Mouse (Mus musculus) MEL (cell line): ENCODE results near the gene Kansl1. TPM values are rescaled to one million over a fixed set of nuclear protein-coding genes. Genes with fewer than 3 reads are reported as not detected.

Experiments used
- DNase-seq: peaks from one replicate; pipeline ENCODE4 v3.0.0; 2011; ENCODE audit warnings: low read depth, low spot score
- H3K27ac ChIP-seq: 2 replicates; pipeline ENCODE4 v1.5.1; 2012; ENCODE audit warnings: low read depth, mild to moderate bottlenecking, control low read depth, low read length, moderate library complexity; ENCODE audit not compliant: control insufficient read depth
- H3K27me3 ChIP-seq, 2 experiments: fragments of 150-350 bp in 1 of 2; sonication (generic) in 1 of 2; 2 replicates each; pipeline ENCODE4 v1.6.1; 2012; ENCODE audit warnings: low read length in 2 of 2, mild to moderate bottlenecking in 2 of 2, improper control_type of control experiment in 1 of 2, moderate library complexity in 1 of 2; ENCODE audit not compliant: insufficient read depth in 2 of 2, control insufficient read depth in 1 of 2
- H3K36me3 ChIP-seq, 2 experiments: 2 replicates each; pipeline ENCODE4 v1.6.1; 2012 to 2014; ENCODE audit warnings: low read length in 2 of 2, improper control_type of control experiment in 1 of 2, inconsistent platforms in 1 of 2, mild to moderate bottlenecking in 1 of 2; ENCODE audit not compliant: insufficient read depth in 2 of 2, control insufficient read depth in 1 of 2
- H3K4me1 ChIP-seq, 2 experiments: fragments of 150-350 bp in 1 of 2; sonication (generic) in 1 of 2; 2 replicates each; pipeline ENCODE4 v1.6.1; 2012; ENCODE audit warnings: low read length in 2 of 2, improper control_type of control experiment in 1 of 2, mild to moderate bottlenecking in 1 of 2; ENCODE audit not compliant: insufficient read depth in 2 of 2, control insufficient read depth in 1 of 2
- H3K4me3 ChIP-seq, 2 experiments: fragments of 150-350 bp in 1 of 2; sonication (generic) in 1 of 2; 2 replicates each; pipeline ENCODE4 v1.5.1; 2012; ENCODE audit warnings: low read depth in 2 of 2, low read length in 2 of 2, mild to moderate bottlenecking in 2 of 2, moderate library complexity in 2 of 2, control low read depth in 1 of 2, improper control_type of control experiment in 1 of 2; ENCODE audit not compliant: control insufficient read depth in 1 of 2, insufficient read depth in 1 of 2
- H3K79me2 ChIP-seq: 2 replicates; pipeline ENCODE4 v1.6.1; 2012; ENCODE audit warnings: mild to moderate bottlenecking, low read length, moderate library complexity; ENCODE audit not compliant: control insufficient read depth, poor library complexity, insufficient read depth
- H3K9ac ChIP-seq: 2 replicates; pipeline ENCODE4 v1.6.1; 2012; ENCODE audit warnings: low read depth, mild to moderate bottlenecking, control low read depth, low read length, moderate library complexity; ENCODE audit not compliant: control insufficient read depth, poor library complexity, severe bottlenecking
- H3K9me3 ChIP-seq: fragments of 150-350 bp; sonication (generic); replicated peaks from 2 replicates; pipeline ENCODE4 v1.6.1; 2012; ENCODE audit warnings: mild to moderate bottlenecking, low read length, improper control_type of control experiment, moderate library complexity; ENCODE audit not compliant: insufficient read depth
- CHD1 ChIP-seq: IDR thresholded peaks from 2 replicates; pipeline ENCODE4 v1.6.1; 2012; ENCODE audit warnings: low read depth, mild to moderate bottlenecking, inconsistent platforms, low read length, improper control_type of control experiment
- CTCF ChIP-seq, 3 experiments: IDR thresholded peaks in 2 of 3; conservative IDR thresholded peaks in 1 of 3; 2 replicates each; pipeline ENCODE4 v1.5.1; 2011 to 2012; ENCODE audit warnings: low read length in 3 of 3, low read depth in 2 of 3, mild to moderate bottlenecking in 2 of 3, improper control_type of control experiment in 1 of 3, inconsistent platforms in 1 of 3, mixed read lengths in 1 of 3, moderate library complexity in 1 of 3; ENCODE audit not compliant: control insufficient read depth in 1 of 3, insufficient read depth in 1 of 3, poor library complexity in 1 of 3, severe bottlenecking in 1 of 3
- EP300 ChIP-seq, 2 experiments: IDR thresholded peaks; 2 replicates each; pipeline ENCODE4 v1.6.1; 2011; ENCODE audit warnings: improper control_type of control experiment in 2 of 2, low read length in 2 of 2, low read depth in 1 of 2, mild to moderate bottlenecking in 1 of 2
- HCFC1 ChIP-seq: IDR thresholded peaks from 2 replicates; pipeline ENCODE4 v1.6.1; 2012; ENCODE audit warnings: low read depth, mild to moderate bottlenecking, inconsistent platforms, low read length, improper control_type of control experiment, moderate library complexity
- JUND ChIP-seq: IDR thresholded peaks from 2 replicates; pipeline ENCODE4 v1.6.1; 2011; ENCODE audit warnings: low read depth, mild to moderate bottlenecking, improper control_type of control experiment, low read length
- KAT2A ChIP-seq: conservative IDR thresholded peaks from 2 replicates; pipeline ENCODE4 v1.6.1; 2012; ENCODE audit warnings: low read depth, low read length, improper control_type of control experiment, inconsistent platforms
- MAX ChIP-seq: IDR thresholded peaks from 2 replicates; pipeline ENCODE4 v1.6.1; 2011; ENCODE audit warnings: low read length, improper control_type of control experiment
- MAZ ChIP-seq: IDR thresholded peaks from 2 replicates; pipeline ENCODE4 v1.6.1; 2012; ENCODE audit warnings: low read depth, mild to moderate bottlenecking, inconsistent platforms, low read length, improper control_type of control experiment
- MXI1 ChIP-seq: IDR thresholded peaks from 2 replicates; pipeline ENCODE4 v1.6.1; 2011; ENCODE audit warnings: mild to moderate bottlenecking, low read depth, low read length, improper control_type of control experiment
- POLR2A ChIP-seq, 2 experiments: IDR thresholded peaks; 2 replicates each; pipeline ENCODE4 v1.6.1; 2011 to 2012; ENCODE audit warnings: low read length in 2 of 2, mild to moderate bottlenecking in 2 of 2, control low read depth in 1 of 2, improper control_type of control experiment in 1 of 2, low read depth in 1 of 2, moderate library complexity in 1 of 2; ENCODE audit not compliant: control insufficient read depth in 1 of 2, insufficient read depth in 1 of 2, poor library complexity in 1 of 2
- RAD21 ChIP-seq: IDR thresholded peaks from 2 replicates; pipeline ENCODE4 v1.6.1; 2011; ENCODE audit warnings: mild to moderate bottlenecking, low read depth, low read length, improper control_type of control experiment
- RCOR1 ChIP-seq: IDR thresholded peaks from 2 replicates; pipeline ENCODE4 v1.6.1; 2012; ENCODE audit warnings: low read depth, mild to moderate bottlenecking, inconsistent platforms, low read length, improper control_type of control experiment
- SMC3 ChIP-seq: IDR thresholded peaks from 2 replicates; pipeline ENCODE4 v1.6.1; 2011; ENCODE audit warnings: low read depth, low read length, improper control_type of control experiment
- TAL1 ChIP-seq: IDR thresholded peaks from 2 replicates; pipeline ENCODE4 v1.6.1; 2012; ENCODE audit warnings: mild to moderate bottlenecking, inconsistent platforms, low read length, moderate library complexity, mixed read lengths
- TBP ChIP-seq: IDR thresholded peaks from 2 replicates; pipeline ENCODE4 v1.8.0; 2011; ENCODE audit warnings: low read depth, low read length, improper control_type of control experiment
- TCF12 ChIP-seq: IDR thresholded peaks from 2 replicates; pipeline ENCODE4 v1.6.1; 2014; ENCODE audit warnings: low read depth, mild to moderate bottlenecking, inconsistent platforms, low read length, improper control_type of control experiment, moderate library complexity
- UBTF ChIP-seq: IDR thresholded peaks from 2 replicates; pipeline ENCODE4 v1.6.1; 2012; ENCODE audit warnings: low read depth, mild to moderate bottlenecking, inconsistent platforms, low read length, improper control_type of control experiment, moderate library complexity, borderline replicate concordance; ENCODE audit not compliant: insufficient read depth
- USF1 ChIP-seq: IDR thresholded peaks from 2 replicates; pipeline ENCODE4 v1.6.1; 2014; ENCODE audit warnings: low read depth, mild to moderate bottlenecking, inconsistent platforms, low read length, improper control_type of control experiment, moderate library complexity
- ZC3H11A ChIP-seq: IDR thresholded peaks from 2 replicates; pipeline ENCODE4 v1.6.1; 2012; ENCODE audit warnings: low read depth, mild to moderate bottlenecking, inconsistent platforms, low read length, improper control_type of control experiment
- ZMIZ1 ChIP-seq: IDR thresholded peaks from 2 replicates; pipeline ENCODE4 v1.6.1; 2012; ENCODE audit warnings: low read depth, mild to moderate bottlenecking, inconsistent platforms, low read length, improper control_type of control experiment, moderate library complexity
- polyA plus RNA-seq, 2 experiments: library from polyadenylated mRNA; stranded (reverse) in 1 of 2; unstranded in 1 of 2; fragments of >175 nt in 1 of 2; fragments of >200 nt in 1 of 2; gene quantifications; 2 replicates each; pipeline versions ENCODE4 v1.2.1 to v1.2.4; 2012; ENCODE audit warnings: low replicate concordance in 2 of 2, low read depth in 1 of 2; ENCODE audit not compliant: insufficient read length in 2 of 2, insufficient read depth in 1 of 2, missing spikeins in 1 of 2
- total RNA-seq: library from RNA; depleted of rRNA; stranded (reverse); fragments of 300-350 nt; gene quantifications from 2 replicates; pipeline ENCODE4 v1.2.3, GENCODE M21; 2012; rRNA removed

Kansl1 gene
- 14.9 and 17.1 TPM in 2 replicates for total RNA-seq
- polyA plus RNA-seq = 10 to 100 TPM; 56.4 to 76.3 TPM

- no peak for TF ChIP-seq EP300 (IDR thresholded peaks at IDR 0.05; ENCODE audit: low read depth in 1 of 2, low read length in 2 of 2)
- no peak for TF ChIP-seq MAX
- no peak for TF ChIP-seq JUND
- TF ChIP-seq TBP = no peak
- TF ChIP-seq ZMIZ1 = no peak
- TF ChIP-seq HCFC1 = no peak
- no peak for TF ChIP-seq CHD1
- TF ChIP-seq MXI1 = no peak
- H3K9me3 ChIP-seq = no peaks in the 10 kb centered on the region
- H3K4me3 ChIP-seq = peak within 1 kb of the TSS; percentile 73 to 88
- H3K79me2 ChIP-seq = peaks cover 14% of the 10 kb centered on the region
- peaks cover 3 to 5% of the 10 kb centered on the region in 2 experiments for H3K4me1 ChIP-seq
- peak within 1 kb of the TSS; percentile 80 for H3K9ac ChIP-seq
- H3K36me3 ChIP-seq = peaks cover 0 to 23% of the 10 kb centered on the region in 2 experiments
- DNase-seq = no peak
- H3K27me3 ChIP-seq = peaks cover 0 to 6% of the 10 kb centered on the region in 2 experiments; a peak in 3 of 4 replicates
- peak within 1 kb of the TSS; percentile 31; the same call in 1 of the 2 replicates for H3K27ac ChIP-seq
These were observed at the start of gene Kansl1 for GRCm38 (mm10) chr11:104468751-104469268. Gene Kansl1 (minus strand): TSS chr11:104468861.

GRCm38 (mm10) chr11:104512436-104512835 lies 43.8 kb upstream of the Kansl1 start:
- DNase-seq = no peak
- no peaks in the 10 kb centered on the region for H3K4me1 ChIP-seq
- H3K9me3 ChIP-seq = no peaks in the 10 kb centered on the region
- no peak for TF ChIP-seq TAL1
- TF ChIP-seq KAT2A = no peak
- no peak for TF ChIP-seq UBTF
- TF ChIP-seq POLR2A (IDR thresholded peaks at IDR 0.05; ENCODE audit: control insufficient read depth in 1 of 2, insufficient read depth in 1 of 2, low read depth in 1 of 2, low read length in 2 of 2, poor library complexity in 1 of 2) = no peak
- TF ChIP-seq RCOR1 = no peak
- TF ChIP-seq USF1 = no peak
- H3K27ac ChIP-seq = no peak overlapping the region
- H3K9ac ChIP-seq = no peak overlapping the region
- H3K36me3 ChIP-seq = peaks cover 0 to 50% of the 10 kb centered on the region in 2 experiments; a peak in 2 of 4 replicates
- no peaks in the 10 kb centered on the region for H3K79me2 ChIP-seq
- H3K27me3 ChIP-seq = no peaks in the 10 kb centered on the region
- H3K4me3 ChIP-seq = no peak overlapping the region

GRCm38 (mm10) chr11:104510606-104511005 lies 41.9 kb upstream of the Kansl1 start:
- peak; percentile 65 for DNase-seq
- no peak for TF ChIP-seq EP300 (IDR thresholded peaks at IDR 0.05; ENCODE audit: low read depth in 1 of 2, low read length in 2 of 2)
- peak; percentile 17; the same call in 1 of the 2 replicates for TF ChIP-seq ZC3H11A
- no peak for TF ChIP-seq TBP
- TF ChIP-seq MAZ = no peak
- TF ChIP-seq SMC3 = peak; percentile 62
- no peak for TF ChIP-seq TCF12
- TF ChIP-seq MAX = no peak
- peak; percentile 46 to 77 (median 67) for TF ChIP-seq CTCF (IDR thresholded peaks at IDR 0.05 in 2 of 3, conservative IDR thresholded peaks at IDR 0.05 in 1 of 3; ENCODE audit: control insufficient read depth in 1 of 3, insufficient read depth in 1 of 3, low read depth in 2 of 3, low read length in 3 of 3, poor library complexity in 1 of 3, severe bottlenecking in 1 of 3)
- peak; percentile 46 for TF ChIP-seq RAD21
- TF ChIP-seq, all 39 proteins: peak for 4
- H3K27me3 ChIP-seq = no peaks in the 10 kb centered on the region
- H3K36me3 ChIP-seq = peaks cover 0 to 48% of the 10 kb centered on the region in 2 experiments; a peak in 2 of 4 replicates
- H3K4me1 ChIP-seq = no peaks in the 10 kb centered on the region
- no peak overlapping the region for H3K9ac ChIP-seq
- H3K9me3 ChIP-seq = no peaks in the 10 kb centered on the region
- no peak overlapping the region for H3K4me3 ChIP-seq
- no peak overlapping the region for H3K27ac ChIP-seq
- H3K79me2 ChIP-seq = no peaks in the 10 kb centered on the region
